Mouse (Mus musculus): ENCODE measurements around the gene Anxa2. TPM values are rescaled to one million over a fixed set of nuclear protein-coding genes. Genes with fewer than 3 reads are reported as not detected.

The Anxa2 gene
- polyA plus RNA-seq, 1 experiment from 2014 or later = 1,144 TPM

DNA sequence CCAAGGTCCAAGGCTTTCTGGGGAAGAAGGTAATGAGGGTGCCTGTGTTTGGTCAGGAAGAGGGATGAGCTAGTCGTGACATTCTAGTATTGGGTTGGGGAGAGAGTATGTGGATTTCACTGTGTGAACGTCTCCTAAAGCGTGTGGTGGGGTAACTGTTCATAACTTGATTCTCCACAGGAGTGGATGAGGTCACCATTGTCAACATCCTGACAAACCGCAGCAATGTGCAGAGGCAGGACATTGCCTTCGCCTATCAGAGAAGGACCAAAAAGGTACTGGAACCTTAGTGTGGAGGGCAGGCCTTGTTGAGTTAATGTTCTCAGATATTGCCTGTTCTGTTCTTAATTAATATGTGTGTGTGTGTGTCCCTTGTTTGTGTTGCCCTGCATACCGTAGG, 22.5 kb downstream of the Anxa2 start:
- Histone ChIP-seq H3K27me3 (replicated peaks; ENCODE audit: insufficient read depth, low read length) (no peaks in the 10 kb centered on the region), H3K36me3 (ENCODE audit: insufficient read depth, low read length) (peaks cover 32% of the 10 kb centered on the region; the same call in 1 of the 2 replicates), H3K9me3 (ENCODE audit: low read length) (no peaks in the 10 kb centered on the region), H3K9ac (replicated peaks; ENCODE audit: low read depth) (no peak overlapping the region), H3K4me3 (ENCODE audit: low read depth, low read length) (no peak overlapping the region), H3K4me1 (ENCODE audit: insufficient read depth, low read depth, low read length) (peaks cover 15% of the 10 kb centered on the region), H3K4me2 (replicated peaks; ENCODE audit: low read depth, low read length) (no peak overlapping the region), H3K27ac (ENCODE audit: low read length) (no peak overlapping the region)
- ATAC-seq (no peak), DNase-seq (ENCODE audit: low spot score) (peak; percentile 61)
- WGBS = 68% methylated on average over 6 of the region's 6 CpGs
- no peak for TF ChIP-seq EP300 (IDR thresholded peaks at IDR 0.05)
- TF ChIP-seq CTCF (IDR thresholded peaks at IDR 0.05) = no peak

- Histone ChIP-seq H3K4me1 (ENCODE audit: insufficient read depth, low read depth, low read length) (peaks cover 11% of the 10 kb centered on the region), H3K4me2 (replicated peaks; ENCODE audit: low read depth, low read length) (no peak overlapping the region), H3K27ac (ENCODE audit: low read length) (no peak overlapping the region), H3K9me3 (ENCODE audit: low read length) (no peaks in the 10 kb centered on the region), H3K27me3 (replicated peaks; ENCODE audit: insufficient read depth, low read length) (no peaks in the 10 kb centered on the region), H3K36me3 (ENCODE audit: insufficient read depth, low read length) (peaks cover 38% of the 10 kb centered on the region; the same call in 1 of the 2 replicates), H3K4me3 (ENCODE audit: low read depth, low read length) (no peak overlapping the region), H3K9ac (replicated peaks; ENCODE audit: low read depth) (no peak overlapping the region)
- WGBS = 58% methylated on average over 14 of the region's 14 CpGs
- DNase-seq (ENCODE audit: low spot score) = peak; percentile 46
- no peak for ATAC-seq
- TF ChIP-seq EP300 (IDR thresholded peaks at IDR 0.05) (no peak), CTCF (IDR thresholded peaks at IDR 0.05) (no peak)
These were observed 23.9 kb downstream of the Anxa2 start for GRCm38 (mm10) chr9:69477195-69477823.

GRCm38 (mm10) chr9:69477824-69478222, 24.4 kb downstream of the Anxa2 start:
- H3K4me1 ChIP-seq (ENCODE audit: insufficient read depth, low read depth, low read length) = peaks cover 7% of the 10 kb centered on the region; the same call in 1 of the 2 replicates
- DNase-seq (ENCODE audit: low spot score) (no peak), ATAC-seq (peak; percentile 55; the same call in 1 of the 2 replicates)
- H3K4me2 ChIP-seq (replicated peaks; ENCODE audit: low read depth, low read length) = no peak overlapping the region
- 55% methylated on average over 6 of the region's 6 CpGs for WGBS
- no peaks in the 10 kb centered on the region for H3K27me3 ChIP-seq (replicated peaks; ENCODE audit: insufficient read depth, low read length)
- TF ChIP-seq CTCF (IDR thresholded peaks at IDR 0.05) = no peak
- no peak for TF ChIP-seq EP300 (IDR thresholded peaks at IDR 0.05)
- H3K4me3 ChIP-seq (ENCODE audit: low read depth, low read length) = no peak overlapping the region
- H3K9ac ChIP-seq (replicated peaks; ENCODE audit: low read depth) = no peak overlapping the region
- no peak overlapping the region for H3K27ac ChIP-seq (ENCODE audit: low read length)
- H3K36me3 ChIP-seq (ENCODE audit: insufficient read depth, low read length) = peaks cover 43% of the 10 kb centered on the region; the same call in 1 of the 2 replicates
- H3K9me3 ChIP-seq (ENCODE audit: low read length) = no peaks in the 10 kb centered on the region

- Histone ChIP-seq H3K4me2 (replicated peaks; ENCODE audit: low read depth, low read length) (no peak overlapping the region), H3K4me3 (ENCODE audit: low read depth, low read length) (no peak overlapping the region), H3K27me3 (replicated peaks; ENCODE audit: insufficient read depth, low read length) (no peaks in the 10 kb centered on the region), H3K27ac (ENCODE audit: low read length) (no peak overlapping the region), H3K36me3 (ENCODE audit: insufficient read depth, low read length) (peaks cover 67% of the 10 kb centered on the region), H3K9me3 (ENCODE audit: low read length) (no peaks in the 10 kb centered on the region), H3K9ac (replicated peaks; ENCODE audit: low read depth) (no peak overlapping the region), H3K4me1 (ENCODE audit: insufficient read depth, low read depth, low read length) (no peaks in the 10 kb centered on the region)
- WGBS = 6% methylated on average over 1 of the region's 1 CpGs
- DNase-seq (ENCODE audit: low spot score) (peak; percentile 74), ATAC-seq (peak; percentile 62)
- peak; percentile 90 for TF ChIP-seq CTCF (IDR thresholded peaks at IDR 0.05)
- TF ChIP-seq EP300 (IDR thresholded peaks at IDR 0.05) = no peak
These were observed 26.9 kb downstream of the Anxa2 start for GRCm38 (mm10) chr9:69480344-69480743.

DNA sequence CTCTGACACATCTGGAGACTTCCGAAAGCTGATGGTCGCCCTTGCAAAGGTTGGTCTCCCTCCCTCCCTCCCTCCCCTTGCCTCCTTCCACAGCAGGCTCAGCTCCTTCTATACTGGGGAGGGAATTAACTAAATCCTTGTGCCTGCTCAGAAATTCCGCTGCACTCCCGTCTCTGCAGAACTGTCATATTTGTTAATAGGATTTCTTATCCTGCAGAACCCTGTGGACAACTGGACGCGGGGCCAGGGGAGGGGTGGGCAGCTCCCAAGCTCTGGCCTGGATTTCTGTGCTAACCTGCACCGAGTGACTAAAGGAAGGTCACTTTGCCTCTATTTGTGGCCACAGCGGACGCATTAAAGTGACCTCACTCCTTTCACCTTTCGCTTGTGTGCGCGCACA, 30.4 kb downstream of the Anxa2 start:
- DNase-seq (ENCODE audit: low spot score) (no peak), ATAC-seq (no peak)
- 69% methylated on average over 12 of the region's 12 CpGs for WGBS
- TF ChIP-seq CTCF (IDR thresholded peaks at IDR 0.05) (no peak), EP300 (IDR thresholded peaks at IDR 0.05) (no peak)
- H3K36me3 ChIP-seq (ENCODE audit: insufficient read depth, low read length) = peaks cover 87% of the 10 kb centered on the region
- H3K27ac ChIP-seq (ENCODE audit: low read length) = no peak overlapping the region
- H3K4me3 ChIP-seq (ENCODE audit: low read depth, low read length) = no peak overlapping the region
- H3K4me1 ChIP-seq (ENCODE audit: insufficient read depth, low read depth, low read length) = no peaks in the 10 kb centered on the region
- no peaks in the 10 kb centered on the region for H3K9me3 ChIP-seq (ENCODE audit: low read length)
- H3K4me2 ChIP-seq (replicated peaks; ENCODE audit: low read depth, low read length) = no peak overlapping the region
- no peaks in the 10 kb centered on the region for H3K27me3 ChIP-seq (replicated peaks; ENCODE audit: insufficient read depth, low read length)
- H3K9ac ChIP-seq (replicated peaks; ENCODE audit: low read depth) = no peak overlapping the region

GRCm38 (mm10) chr9:69486140-69486539, 32.7 kb downstream of the Anxa2 start:
- Histone ChIP-seq H3K9me3 (ENCODE audit: low read length) (no peaks in the 10 kb centered on the region), H3K9ac (replicated peaks; ENCODE audit: low read depth) (no peak overlapping the region), H3K4me3 (ENCODE audit: low read depth, low read length) (no peak overlapping the region), H3K27ac (ENCODE audit: low read length) (no peak overlapping the region), H3K36me3 (ENCODE audit: insufficient read depth, low read length) (peaks cover 92% of the 10 kb centered on the region), H3K4me2 (replicated peaks; ENCODE audit: low read depth, low read length) (no peak overlapping the region), H3K4me1 (ENCODE audit: insufficient read depth, low read depth, low read length) (no peaks in the 10 kb centered on the region), H3K27me3 (replicated peaks; ENCODE audit: insufficient read depth, low read length) (no peaks in the 10 kb centered on the region)
- ATAC-seq (no peak), DNase-seq (ENCODE audit: low spot score) (no peak)
- WGBS = 66% methylated on average over 8 of the region's 8 CpGs
- TF ChIP-seq CTCF (IDR thresholded peaks at IDR 0.05) (no peak), EP300 (IDR thresholded peaks at IDR 0.05) (no peak)

All from lung, postnatal 0 days (tissue).